Mouse (Mus musculus): ENCODE measurements around the gene Abhd14a.

DNA sequence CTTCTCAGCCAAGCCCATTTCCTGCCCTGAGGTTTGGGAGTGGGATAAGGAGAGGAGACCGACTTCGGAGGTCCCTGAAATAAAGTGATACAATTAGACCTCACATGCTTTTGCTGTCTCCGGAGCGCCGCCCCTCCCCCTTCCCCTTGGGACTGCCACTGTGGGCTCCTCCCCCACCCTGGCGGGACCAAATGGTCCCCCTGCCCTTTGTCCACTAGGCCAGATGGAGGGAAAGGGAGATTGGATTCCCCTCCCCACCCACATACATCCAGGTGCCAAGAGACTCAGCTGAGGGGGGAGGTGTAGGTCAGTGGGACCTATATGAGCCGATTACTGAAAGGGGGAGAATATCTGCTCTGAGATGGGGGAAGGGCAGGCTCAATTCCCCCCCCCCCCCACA is 5.3 kb upstream of the Abhd14a start:
- no peak for TF ChIP-seq CTCF (IDR thresholded peaks at IDR 0.05; ENCODE audit: low read depth)
- TF ChIP-seq EP300 (IDR thresholded peaks at IDR 0.05; ENCODE audit: low read depth) = no peak
